Mouse (Mus musculus): Measurements from ENCODE around the gene Olfr414. TPM values are rescaled to one million over a fixed set of nuclear protein-coding genes. Genes with fewer than 3 reads are reported as not detected.
A peak's percentile ranks its signal among the peaks of the same experiment; 100 is the strongest.

Olfr414 gene
- polyA plus RNA-seq (2015; fragmentation: Nextera tagmentation; extraction: Ambion mirVana) = not detected in 2 replicates

DNA sequence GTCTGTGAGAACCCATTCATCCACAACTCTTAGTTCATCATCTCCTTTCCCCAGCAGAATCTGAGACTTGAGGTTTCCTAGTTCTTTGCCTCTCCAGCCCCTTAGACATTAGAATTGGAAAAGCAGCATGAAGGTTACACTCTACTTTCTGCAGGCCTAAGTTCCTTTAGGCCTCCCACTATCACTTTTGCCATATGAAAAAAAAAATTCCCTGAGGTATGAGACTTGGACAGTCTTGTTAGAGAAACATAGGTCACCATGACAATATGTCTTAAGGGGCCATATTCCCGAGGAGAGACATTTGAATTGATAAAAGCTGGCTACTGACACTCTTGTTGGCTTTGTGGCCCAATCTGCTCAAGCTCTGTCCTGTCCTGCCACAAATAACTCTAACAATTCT, at the start of gene Olfr414:
Olfr414 (plus strand) TSS at position 301 of the 400 bp plus-strand sequence.
- WGBS (ENCODE audit: insufficient replicate concordance) = 61% methylated on average over 1 of the region's 1 CpGs
- Histone ChIP-seq H3K36me3 (replicated peaks; ENCODE audit: insufficient read depth, low read length) (no peaks in the 10 kb centered on the region), H3K4me1 (ENCODE audit: insufficient read depth) (no peaks in the 10 kb centered on the region), H3K4me2 (ENCODE audit: low read depth, low read length) (no peak within 1 kb of the TSS), H3K9ac (replicated peaks) (no peak within 1 kb of the TSS), H3K27me3 (ENCODE audit: insufficient read depth, low read length) (no peaks in the 10 kb centered on the region), H3K9me3 (ENCODE audit: low read length) (no peaks in the 10 kb centered on the region), H3K4me3 (ENCODE audit: low read depth, low read length) (no peak within 1 kb of the TSS), H3K27ac (ENCODE audit: low read depth) (no peak within 1 kb of the TSS)
- TF ChIP-seq EP300 (IDR thresholded peaks at IDR 0.05; ENCODE audit: low read depth) (no peak), CTCF (IDR thresholded peaks at IDR 0.05; ENCODE audit: low read depth) (no peak)
- no peak for ATAC-seq
- DNase-seq = no peak

DNA sequence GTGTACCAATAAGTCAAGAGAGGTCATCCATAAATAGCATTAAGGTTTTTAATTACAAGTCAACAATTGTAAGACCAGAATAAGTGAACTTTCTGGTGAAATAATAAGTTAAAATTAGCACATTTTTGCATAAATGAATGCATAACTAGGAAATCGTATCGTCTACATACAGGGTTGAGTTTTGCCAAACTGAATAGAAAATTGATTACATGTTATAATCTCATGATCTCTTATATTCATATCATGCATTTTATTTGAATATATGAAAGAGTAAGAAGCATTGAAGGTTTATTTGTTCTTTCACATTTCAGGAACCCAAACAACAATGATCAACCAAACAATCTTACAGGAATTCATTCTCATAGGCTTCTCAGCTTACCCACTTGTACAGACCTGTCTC, 33.1 kb upstream of the Olfr414 start, which contains the start of gene Olfr248:
Olfr248 (plus strand) TSS at position 301 of the 400 bp plus-strand sequence.
- no peaks in the 10 kb centered on the region for H3K9me3 ChIP-seq (ENCODE audit: low read length)
- DNase-seq (no peak), ATAC-seq (no peak)
- WGBS (ENCODE audit: insufficient replicate concordance) = 90% methylated on average over 2 of the region's 2 CpGs
- H3K27ac ChIP-seq (ENCODE audit: low read depth) = no peak within 1 kb of the TSS
- H3K9ac ChIP-seq (replicated peaks) = no peak within 1 kb of the TSS
- H3K36me3 ChIP-seq (replicated peaks; ENCODE audit: insufficient read depth, low read length) = no peaks in the 10 kb centered on the region
- H3K27me3 ChIP-seq (ENCODE audit: insufficient read depth, low read length) = no peaks in the 10 kb centered on the region
- no peak within 1 kb of the TSS for H3K4me2 ChIP-seq (ENCODE audit: low read depth, low read length)
- no peaks in the 10 kb centered on the region for H3K4me1 ChIP-seq (ENCODE audit: insufficient read depth)
- H3K4me3 ChIP-seq (ENCODE audit: low read depth, low read length) = no peak within 1 kb of the TSS
- TF ChIP-seq CTCF (IDR thresholded peaks at IDR 0.05; ENCODE audit: low read depth) (no peak), EP300 (IDR thresholded peaks at IDR 0.05; ENCODE audit: low read depth) (no peak)

DNA sequence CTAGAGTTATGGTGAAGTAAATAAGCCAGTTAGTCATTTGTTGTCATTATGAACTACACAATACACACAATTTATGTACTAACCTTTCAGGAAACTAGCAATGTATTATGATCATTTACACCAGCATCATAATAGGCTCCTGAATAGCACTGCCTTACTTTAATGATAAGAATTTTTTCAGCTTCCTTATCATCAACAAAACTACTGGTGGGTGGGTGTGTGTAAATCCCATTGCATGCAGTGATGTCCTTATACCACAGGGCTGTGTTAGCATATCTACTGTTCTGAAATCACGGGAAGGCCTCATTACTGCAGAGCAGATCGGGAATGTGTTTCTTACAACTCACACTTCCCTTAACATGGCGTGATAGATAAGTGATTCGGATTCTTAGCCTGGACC, 905 bp upstream of the Olfr414 start:
- DNase-seq (no peak), ATAC-seq (0 out of 2 replicates have a peak, but pooled peaks have one; percentile 35)
- Histone ChIP-seq H3K4me3 (ENCODE audit: low read depth, low read length) (no peak overlapping the region), H3K4me1 (ENCODE audit: insufficient read depth) (no peaks in the 10 kb centered on the region), H3K4me2 (ENCODE audit: low read depth, low read length) (no peak overlapping the region), H3K36me3 (replicated peaks; ENCODE audit: insufficient read depth, low read length) (no peaks in the 10 kb centered on the region), H3K9me3 (ENCODE audit: low read length) (no peaks in the 10 kb centered on the region), H3K27me3 (ENCODE audit: insufficient read depth, low read length) (no peaks in the 10 kb centered on the region), H3K27ac (ENCODE audit: low read depth) (no peak overlapping the region), H3K9ac (replicated peaks) (no peak overlapping the region)
- WGBS (ENCODE audit: insufficient replicate concordance) = 45% methylated on average over 4 of the region's 4 CpGs
- TF ChIP-seq CTCF (IDR thresholded peaks at IDR 0.05; ENCODE audit: low read depth) = no peak
- TF ChIP-seq EP300 (IDR thresholded peaks at IDR 0.05; ENCODE audit: low read depth) = peak; percentile 55

DNA sequence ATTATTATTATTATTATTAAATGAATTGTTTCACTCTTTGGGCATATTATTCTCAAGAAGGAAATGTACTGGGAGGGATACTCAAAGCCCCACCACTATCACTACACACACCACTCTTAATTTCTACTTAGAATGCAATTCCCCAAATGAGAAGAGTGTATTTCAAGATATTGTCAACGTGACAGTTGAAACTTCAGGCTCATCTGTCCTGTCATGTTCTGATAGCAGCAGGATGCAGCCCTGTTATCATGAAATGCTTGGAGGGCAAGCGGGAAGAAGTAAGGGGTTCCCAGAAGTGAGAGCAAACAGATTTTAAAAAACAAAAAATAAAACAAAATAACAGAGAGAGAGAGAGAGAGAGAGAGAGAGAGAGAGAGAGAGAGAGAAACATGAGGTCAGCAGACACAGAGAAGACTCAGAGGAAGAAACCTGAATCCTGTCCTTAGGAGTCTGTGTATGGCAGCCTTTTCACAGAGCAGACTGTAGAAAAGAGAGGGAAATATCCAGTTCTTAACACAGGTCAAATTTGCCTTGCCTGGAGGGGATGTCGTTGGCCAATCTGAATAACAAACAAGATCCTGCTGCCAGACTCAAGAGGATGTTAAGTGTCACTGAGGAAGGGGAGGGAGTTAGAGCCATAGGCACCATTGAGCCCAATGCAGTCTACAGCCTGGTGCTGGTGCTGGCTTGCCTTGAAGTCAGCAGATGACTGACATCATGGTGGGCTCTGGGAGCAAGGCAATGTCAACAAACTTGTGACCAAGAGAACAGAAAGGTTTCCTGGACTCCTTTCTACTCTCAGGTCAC, 2.5 kb downstream of the Olfr414 start:
- H3K4me3 ChIP-seq (ENCODE audit: low read depth, low read length) = no peak overlapping the region
- no peak overlapping the region for H3K27ac ChIP-seq (ENCODE audit: low read depth)
- H3K27me3 ChIP-seq (ENCODE audit: insufficient read depth, low read length) = no peaks in the 10 kb centered on the region
- no peaks in the 10 kb centered on the region for H3K4me1 ChIP-seq (ENCODE audit: insufficient read depth)
- H3K4me2 ChIP-seq (ENCODE audit: low read depth, low read length) = no peak overlapping the region
- H3K9me3 ChIP-seq (ENCODE audit: low read length) = no peaks in the 10 kb centered on the region
- H3K36me3 ChIP-seq (replicated peaks; ENCODE audit: insufficient read depth, low read length) = no peaks in the 10 kb centered on the region
- H3K9ac ChIP-seq (replicated peaks) = no peak overlapping the region
- DNase-seq = no peak
- WGBS (ENCODE audit: insufficient replicate concordance) = 32% methylated on average over 3 of the region's 3 CpGs
- ATAC-seq = peak; percentile 73
- peak; percentile 94 for TF ChIP-seq EP300 (IDR thresholded peaks at IDR 0.05; ENCODE audit: low read depth)
- no peak for TF ChIP-seq CTCF (IDR thresholded peaks at IDR 0.05; ENCODE audit: low read depth)

DNA sequence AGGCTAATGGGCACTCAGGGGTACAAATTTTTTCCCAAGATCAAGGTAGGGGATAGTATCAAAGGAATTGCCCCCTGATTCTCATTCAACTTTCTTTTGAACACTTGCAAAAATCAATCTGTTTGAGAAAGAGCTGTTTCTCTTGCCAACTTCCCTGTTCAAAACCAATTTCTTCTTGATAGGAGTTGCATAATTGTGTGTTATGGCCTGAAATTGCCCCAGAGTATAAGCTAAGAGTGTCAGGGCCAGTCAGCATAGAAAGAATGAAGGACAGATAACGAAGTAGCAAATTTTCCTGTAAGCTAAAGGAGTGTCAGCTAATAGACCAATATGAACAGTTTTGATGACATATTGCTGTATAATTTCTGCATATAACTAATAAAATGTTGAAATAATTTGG, 3.5 kb downstream of the Olfr414 start:
- no peaks in the 10 kb centered on the region for H3K36me3 ChIP-seq (replicated peaks; ENCODE audit: insufficient read depth, low read length)
- ATAC-seq = no peak
- H3K4me3 ChIP-seq (ENCODE audit: low read depth, low read length) = no peak overlapping the region
- H3K9me3 ChIP-seq (ENCODE audit: low read length) = no peaks in the 10 kb centered on the region
- H3K27me3 ChIP-seq (ENCODE audit: insufficient read depth, low read length) = no peaks in the 10 kb centered on the region
- H3K9ac ChIP-seq (replicated peaks) = no peak overlapping the region
- 58% methylated on average over 1 of the region's 1 CpGs for WGBS (ENCODE audit: insufficient replicate concordance)
- no peak for DNase-seq
- no peak overlapping the region for H3K4me2 ChIP-seq (ENCODE audit: low read depth, low read length)
- H3K27ac ChIP-seq (ENCODE audit: low read depth) = no peak overlapping the region
- no peaks in the 10 kb centered on the region for H3K4me1 ChIP-seq (ENCODE audit: insufficient read depth)
- TF ChIP-seq CTCF (IDR thresholded peaks at IDR 0.05; ENCODE audit: low read depth) = no peak
- no peak for TF ChIP-seq EP300 (IDR thresholded peaks at IDR 0.05; ENCODE audit: low read depth)

DNA sequence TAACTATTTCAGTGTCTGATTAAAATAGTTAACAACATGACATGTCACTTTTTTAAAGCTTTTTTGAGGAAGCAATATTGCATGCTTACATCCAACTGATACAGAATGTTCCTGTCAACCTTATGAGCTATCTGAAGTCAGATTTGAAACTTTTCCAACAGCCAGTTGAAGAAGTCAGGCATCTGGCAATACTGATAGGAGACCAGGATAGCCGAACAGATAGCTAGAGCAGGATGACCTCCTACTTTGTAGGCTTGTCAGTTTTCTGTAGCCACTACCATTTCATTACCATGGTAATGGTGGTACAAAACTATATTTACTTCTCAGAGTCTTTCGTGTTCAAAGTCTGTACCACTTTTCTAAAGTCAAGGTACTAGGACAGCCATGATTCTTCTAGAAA, 4.5 kb downstream of the Olfr414 start:
- Histone ChIP-seq H3K9me3 (ENCODE audit: low read length) (no peaks in the 10 kb centered on the region), H3K27ac (ENCODE audit: low read depth) (no peak overlapping the region), H3K4me1 (ENCODE audit: insufficient read depth) (no peaks in the 10 kb centered on the region), H3K36me3 (replicated peaks; ENCODE audit: insufficient read depth, low read length) (no peaks in the 10 kb centered on the region), H3K9ac (replicated peaks) (no peak overlapping the region), H3K4me2 (ENCODE audit: low read depth, low read length) (no peak overlapping the region), H3K27me3 (ENCODE audit: insufficient read depth, low read length) (no peaks in the 10 kb centered on the region), H3K4me3 (ENCODE audit: low read depth, low read length) (no peak overlapping the region)
- peak; percentile 49 for ATAC-seq
- TF ChIP-seq CTCF (IDR thresholded peaks at IDR 0.05; ENCODE audit: low read depth) (no peak), EP300 (IDR thresholded peaks at IDR 0.05; ENCODE audit: low read depth) (peak; percentile 95)
- WGBS (ENCODE audit: insufficient replicate concordance) = 57% methylated on average over 2 of the region's 2 CpGs
- DNase-seq = no peak
